Mouse (Mus musculus): Measurements from ENCODE around the gene Rcan1.
A peak's percentile ranks its signal among the peaks of the same experiment; 100 is the strongest.

Gene Rcan1

DNA sequence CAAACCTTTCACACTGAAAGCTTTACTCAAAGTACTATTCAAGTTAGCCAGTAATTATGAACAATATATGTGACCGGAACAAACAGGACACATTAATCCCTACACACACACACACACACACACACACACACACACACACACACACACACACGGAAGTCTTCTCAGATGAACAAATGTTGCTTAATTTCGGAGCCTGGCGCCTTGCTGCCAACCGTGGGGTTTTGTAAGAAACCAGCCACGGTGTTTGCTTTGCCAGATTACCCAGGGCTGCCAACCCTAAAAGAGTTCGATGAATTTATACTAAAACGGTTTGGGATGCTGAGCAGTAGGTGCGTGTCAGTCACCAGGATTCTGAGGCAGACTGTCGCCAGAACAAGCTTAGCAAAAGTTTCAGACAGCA lies 69.5 kb downstream of the Rcan1 start:
- no peak for DNase-seq (ENCODE audit: low read depth, low spot score)

GRCm38 (mm10) chr16:92399490-92400458 lies 70.9 kb downstream of the Rcan1 start:
- peak; percentile 18 for DNase-seq (ENCODE audit: low read depth, low spot score)

GRCm38 (mm10) chr16:92398574-92399118 lies 72.0 kb downstream of the Rcan1 start:
- no peak for DNase-seq (ENCODE audit: low read depth, low spot score)

DNA sequence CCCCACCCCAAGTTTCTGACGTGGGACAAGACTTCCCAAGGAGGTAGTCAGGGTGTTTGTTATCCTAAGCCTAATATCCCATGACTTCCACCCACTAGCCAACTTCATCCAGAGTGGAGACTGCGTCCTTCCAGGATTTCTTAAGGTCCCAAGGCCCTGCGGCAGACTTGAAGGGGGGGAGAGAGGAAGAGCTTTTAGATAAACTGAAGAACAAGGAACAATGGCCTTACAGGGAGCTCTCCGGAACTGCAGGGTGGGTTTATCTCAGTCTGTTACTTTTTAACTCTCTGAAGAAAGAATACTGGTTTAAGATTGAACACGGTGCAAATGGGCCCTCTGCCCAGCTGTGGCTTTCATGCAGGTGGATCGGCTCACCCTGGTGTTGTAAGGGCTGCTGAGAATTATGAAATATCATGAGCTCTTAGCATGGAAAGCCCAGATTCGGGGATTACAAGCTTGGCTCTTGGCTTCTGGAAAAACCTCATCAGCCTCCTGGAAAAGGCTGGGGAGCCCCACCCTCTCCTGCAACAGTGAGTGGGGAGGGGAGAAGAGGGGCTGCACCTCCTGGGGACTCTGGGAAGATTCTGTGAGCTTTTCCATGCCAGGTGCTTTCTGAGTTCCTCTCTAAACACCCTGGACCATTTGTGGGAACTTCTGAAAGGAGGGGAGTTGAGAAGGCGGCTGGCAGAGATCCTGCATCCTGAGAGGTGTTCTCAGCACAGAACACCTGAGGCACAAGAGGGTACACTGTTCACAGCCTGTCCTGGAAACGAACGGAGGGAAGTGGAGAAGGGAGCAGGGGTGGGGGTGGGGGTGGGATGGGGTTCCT lies 72.7 kb downstream of the Rcan1 start:
- no peak for DNase-seq (ENCODE audit: low read depth, low spot score)

DNA sequence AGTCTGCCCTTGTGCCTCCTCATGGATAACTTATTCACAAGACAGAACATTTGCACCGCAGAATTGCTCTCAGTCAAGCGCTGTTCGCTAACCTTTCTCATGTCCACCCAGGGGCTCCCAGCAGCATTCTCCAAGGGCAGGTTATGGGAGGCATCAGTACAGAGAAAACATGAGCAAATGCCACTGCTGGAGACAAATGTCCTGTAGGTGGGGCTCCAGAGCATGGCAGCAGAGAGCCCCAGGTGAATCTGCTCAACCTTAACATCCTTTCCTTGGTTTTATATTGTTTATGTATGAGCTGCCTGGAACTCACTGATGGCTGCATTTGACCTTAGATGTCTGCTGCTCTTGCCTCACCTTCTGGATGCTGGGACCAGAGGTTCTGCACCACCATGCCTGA lies 76.9 kb downstream of the Rcan1 start:
- DNase-seq (ENCODE audit: low read depth, low spot score) = no peak

DNA sequence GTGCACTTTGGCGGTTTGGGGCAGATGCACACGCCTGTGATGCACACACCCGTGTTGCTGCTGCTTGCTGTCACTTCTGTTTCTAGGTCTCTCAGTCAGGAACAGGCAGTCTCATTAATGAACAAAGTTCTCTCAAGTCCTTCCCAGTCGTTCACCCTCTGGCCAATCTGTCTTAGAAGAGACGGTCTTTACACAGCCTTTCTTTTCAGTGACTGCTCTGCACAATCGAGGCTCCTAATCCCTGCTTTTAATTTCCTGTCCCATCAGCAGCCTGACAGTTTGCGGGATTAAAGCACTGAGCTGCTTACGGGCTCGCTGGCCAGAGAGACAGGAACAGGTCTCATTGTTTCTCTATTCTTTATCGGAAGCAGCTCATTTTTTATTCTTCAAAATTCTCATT lies 83.0 kb downstream of the Rcan1 start:
- no peak for DNase-seq (ENCODE audit: low read depth, low spot score)

DNA sequence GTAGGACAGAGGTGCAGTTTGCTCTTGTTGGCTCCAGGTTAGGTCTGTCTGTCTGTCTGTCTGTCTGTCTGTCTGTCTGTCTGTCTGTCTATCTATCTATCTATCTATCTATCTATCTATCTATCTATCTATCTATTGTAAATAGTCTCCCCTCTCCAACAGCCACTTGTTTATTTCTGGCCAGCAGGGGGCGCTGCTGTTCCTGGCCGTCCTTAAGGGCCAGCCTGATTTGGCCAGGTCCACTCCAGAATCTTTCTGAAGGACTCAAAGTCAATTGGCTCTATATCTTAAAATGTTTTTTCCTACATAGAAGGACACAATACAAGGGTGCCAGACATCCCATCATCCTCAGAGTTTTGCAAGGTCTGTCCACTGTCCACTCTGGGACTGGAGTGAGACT lies 85.6 kb downstream of the Rcan1 start:
- DNase-seq (ENCODE audit: low read depth, low spot score) = peak; percentile 35

DNA sequence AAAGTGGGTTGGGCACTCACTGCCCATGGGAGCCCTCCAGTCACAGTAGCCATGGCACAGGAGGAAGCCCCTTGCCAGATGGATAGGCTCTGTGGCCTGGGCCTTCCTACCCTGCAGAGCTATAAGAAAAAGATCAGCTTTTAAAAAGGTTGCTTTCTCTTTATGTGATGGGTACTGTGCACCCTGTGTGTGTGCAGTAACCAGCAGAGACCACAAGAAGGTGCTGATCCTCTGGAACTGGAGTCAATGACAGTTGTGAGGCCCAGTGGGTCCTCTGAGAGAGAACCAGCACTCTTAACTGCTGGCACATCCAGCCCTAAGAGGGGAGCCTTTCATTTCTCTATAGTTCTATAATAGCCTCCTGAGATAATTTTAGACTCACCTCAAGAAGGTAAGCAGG lies 87.3 kb downstream of the Rcan1 start:
- no peak for DNase-seq (ENCODE audit: low read depth, low spot score)

DNA sequence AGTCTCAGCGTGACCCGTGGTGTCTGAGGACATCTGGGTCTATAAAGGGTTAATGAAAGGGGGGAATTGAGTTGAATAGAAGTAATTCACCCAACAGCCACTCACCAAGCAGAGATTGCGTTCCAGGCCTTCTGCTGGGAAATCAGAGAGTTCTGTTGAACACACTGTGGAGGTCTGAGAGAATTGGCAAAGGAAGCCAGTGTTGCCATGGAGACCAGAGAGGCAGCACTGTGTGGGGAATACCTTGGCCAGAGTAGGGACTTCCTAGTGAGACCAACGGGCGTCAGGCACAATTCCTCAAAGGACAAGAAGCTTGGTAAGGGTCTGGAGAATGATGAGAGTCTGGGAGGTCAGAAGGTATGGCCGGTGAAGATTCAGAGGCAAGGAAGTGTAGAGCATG lies 88.2 kb downstream of the Rcan1 start:
- no peak for DNase-seq (ENCODE audit: low read depth, low spot score)

- DNase-seq (ENCODE audit: low read depth, low spot score) = no peak
Observed at GRCm38 (mm10) chr16:92381092-92381491, 89.6 kb downstream of the Rcan1 start.

DNA sequence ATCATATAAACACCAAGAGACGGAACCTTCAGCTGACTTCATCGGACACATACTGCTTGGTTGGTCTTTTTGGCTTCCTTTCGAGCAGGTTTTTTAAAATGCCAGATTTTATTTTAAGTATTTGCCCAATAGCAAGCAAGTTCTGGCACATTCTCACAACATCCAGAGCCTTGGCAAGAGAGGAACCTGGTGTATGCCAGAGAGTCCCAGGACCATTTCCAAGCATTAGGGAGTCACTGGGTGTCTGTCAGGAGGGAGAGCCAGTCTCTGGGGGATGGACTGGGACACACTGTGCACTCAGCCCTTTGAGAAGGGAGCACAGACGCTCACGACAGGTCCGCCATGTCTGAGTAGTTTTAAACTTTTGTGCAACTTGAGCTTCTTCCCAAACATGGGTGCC lies 93.7 kb downstream of the Rcan1 start:
- no peak for DNase-seq (ENCODE audit: low read depth, low spot score)

- DNase-seq (ENCODE audit: low read depth, low spot score) = no peak
Observed at GRCm38 (mm10) chr16:92371623-92372022, 99.0 kb downstream of the Rcan1 start.

- no peak for DNase-seq (ENCODE audit: low read depth, low spot score)
Observed at GRCm38 (mm10) chr16:92369260-92369659, 101.4 kb downstream of the Rcan1 start.

DNA sequence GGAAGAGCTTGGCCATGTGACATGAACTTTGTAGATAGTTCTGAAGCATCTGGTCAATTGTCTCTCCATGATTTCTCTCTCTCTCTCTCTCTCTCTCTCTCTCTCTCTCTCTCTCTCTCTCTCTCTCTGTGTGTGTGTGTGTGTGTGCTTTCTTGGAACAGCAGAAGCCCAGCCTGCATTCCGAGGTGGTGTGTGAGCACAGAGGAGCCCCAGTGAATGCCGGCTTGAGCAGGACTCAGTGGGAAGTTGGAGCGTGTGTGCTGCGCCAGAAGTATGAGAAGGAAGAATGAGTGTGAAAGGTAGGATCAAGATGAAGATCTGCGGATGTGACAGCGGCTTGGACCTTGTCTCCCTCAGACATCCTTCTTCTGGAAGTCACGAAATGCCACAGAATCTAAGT lies 105.2 kb downstream of the Rcan1 start:
- DNase-seq (ENCODE audit: low read depth, low spot score) = no peak

GRCm38 (mm10) chr16:92360711-92361110 lies 110.0 kb downstream of the Rcan1 start:
- DNase-seq (ENCODE audit: low read depth, low spot score) = no peak

GRCm38 (mm10) chr16:92359229-92359628 lies 111.4 kb downstream of the Rcan1 start, which contains the start of gene Kcne1:
Kcne1 (minus strand) TSS chr16:92359468.
- no peak for DNase-seq (ENCODE audit: low read depth, low spot score)

- no peak for DNase-seq (ENCODE audit: low read depth, low spot score)
Observed at GRCm38 (mm10) chr16:92358734-92359133, 111.9 kb downstream of the Rcan1 start.

DNA sequence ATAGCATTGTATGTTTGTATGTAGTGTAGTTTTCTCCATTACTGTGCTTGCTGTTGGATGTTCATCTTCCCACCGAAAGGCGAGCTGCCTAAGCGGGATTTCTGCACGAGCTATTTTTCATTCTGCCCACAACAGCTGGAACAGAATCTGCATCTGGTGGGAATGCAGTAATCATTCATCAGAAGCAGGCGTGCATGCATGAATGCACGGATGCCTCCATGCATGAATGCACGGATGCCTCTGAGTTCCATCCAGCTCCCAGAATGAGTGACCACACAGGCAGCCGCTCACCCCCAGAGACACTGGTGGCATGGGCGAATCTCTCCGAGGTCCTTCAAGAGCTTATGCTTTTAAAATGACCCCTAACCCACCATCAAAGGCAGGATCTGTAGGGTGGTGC lies 113.1 kb downstream of the Rcan1 start:
- DNase-seq (ENCODE audit: low read depth, low spot score) = no peak

DNA sequence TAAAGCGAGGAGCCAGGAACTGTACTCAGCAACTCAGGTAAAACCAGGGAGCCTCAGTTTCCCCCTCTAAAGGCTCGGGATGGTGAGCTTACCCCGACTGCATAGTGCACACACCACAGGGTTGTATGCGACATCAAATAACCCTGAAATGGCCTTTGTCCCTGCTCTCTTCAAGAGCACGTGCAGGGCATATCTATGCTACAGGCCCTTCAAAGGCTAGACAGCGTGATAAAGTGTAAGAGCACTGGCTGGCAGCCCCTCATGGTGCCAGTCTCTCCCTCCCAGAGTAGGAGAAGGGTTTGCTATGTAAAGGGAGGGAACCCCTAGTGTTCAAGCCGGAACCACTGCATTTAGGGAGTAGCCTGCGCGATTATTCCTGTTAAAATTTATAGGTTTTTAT lies 113.6 kb downstream of the Rcan1 start:
- no peak for DNase-seq (ENCODE audit: low read depth, low spot score)

- no peak for DNase-seq (ENCODE audit: low read depth, low spot score)
Observed at GRCm38 (mm10) chr16:92355982-92356381, 114.7 kb downstream of the Rcan1 start.

DNA sequence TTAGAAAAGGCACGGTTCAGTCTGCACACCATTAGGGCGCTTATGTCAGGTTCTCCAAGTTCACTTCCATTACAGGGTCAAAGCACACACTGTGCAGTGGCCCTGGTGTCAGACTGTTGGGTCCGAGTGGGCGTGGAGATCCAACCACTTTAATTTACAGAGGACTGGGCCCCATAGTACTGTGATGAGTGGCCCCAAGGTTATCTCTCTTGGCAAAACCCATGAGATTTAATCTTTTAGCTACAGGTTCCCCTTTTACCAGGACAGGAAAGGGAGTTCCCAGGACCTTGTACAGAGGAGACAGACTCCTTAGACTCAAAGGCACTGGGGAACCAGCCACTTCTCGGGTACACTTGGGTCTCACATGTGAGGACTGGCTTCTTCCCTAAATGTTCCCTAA lies 115.3 kb downstream of the Rcan1 start:
- DNase-seq (ENCODE audit: low read depth, low spot score) = no peak

DNA sequence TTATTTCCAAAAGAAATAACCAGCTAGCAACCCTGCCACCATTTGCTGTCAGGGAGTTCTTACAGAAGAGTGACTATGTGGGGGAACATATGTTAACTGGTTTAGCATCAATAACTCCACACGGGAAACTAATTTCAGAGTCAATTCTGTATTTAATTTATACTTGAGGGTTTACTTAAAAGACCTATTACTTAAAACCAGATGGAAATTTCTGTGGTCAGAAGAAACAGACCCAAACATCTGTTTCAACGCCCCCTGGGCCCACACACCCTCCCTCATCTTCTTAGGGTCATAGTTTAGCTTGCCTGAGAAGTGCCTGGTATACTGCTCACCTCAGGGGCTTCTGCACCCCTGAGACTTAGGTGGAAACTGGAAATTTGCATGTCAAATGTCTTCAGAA lies 116.8 kb downstream of the Rcan1 start:
- DNase-seq (ENCODE audit: low read depth, low spot score) = no peak

Data from CD4-positive helper T cell, adult 2 months (primary cell).